Mouse (Mus musculus): ENCODE measurements at regions not wholly inside any gene's neighbourhood (a gene's known extent, or its start where the extent isn't known, plus 50 kb on each side); places are given as distances from the start of the nearest gene placed in this dataset.
"Not testable (repeated sequence)": the region's sequence is repeated elsewhere in the genome, so short reads cannot be mapped to it uniquely, and the experiment has no call there.

DNA sequence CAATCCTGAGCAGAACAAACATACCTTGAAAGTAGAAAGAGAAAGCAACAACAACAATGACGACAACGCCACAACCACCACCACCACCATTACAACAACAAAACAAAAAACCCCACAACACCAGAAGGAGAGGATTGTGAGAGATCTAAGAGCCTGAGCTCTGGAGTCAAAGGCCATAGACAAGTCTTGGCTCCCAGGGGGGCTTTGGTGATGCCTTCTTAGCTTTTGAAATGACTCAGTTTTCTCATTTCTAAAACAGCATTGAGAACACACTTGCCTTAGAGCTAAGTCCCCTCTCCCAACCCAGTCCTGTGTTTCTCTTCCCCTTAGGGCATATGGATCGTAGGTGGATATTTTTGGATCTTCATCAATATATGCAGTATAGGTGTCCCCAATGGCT lies 112.2 kb downstream of the Kif20b start:
- intact Hi-C loops (cut with DNase I), result no loop called here

DNA sequence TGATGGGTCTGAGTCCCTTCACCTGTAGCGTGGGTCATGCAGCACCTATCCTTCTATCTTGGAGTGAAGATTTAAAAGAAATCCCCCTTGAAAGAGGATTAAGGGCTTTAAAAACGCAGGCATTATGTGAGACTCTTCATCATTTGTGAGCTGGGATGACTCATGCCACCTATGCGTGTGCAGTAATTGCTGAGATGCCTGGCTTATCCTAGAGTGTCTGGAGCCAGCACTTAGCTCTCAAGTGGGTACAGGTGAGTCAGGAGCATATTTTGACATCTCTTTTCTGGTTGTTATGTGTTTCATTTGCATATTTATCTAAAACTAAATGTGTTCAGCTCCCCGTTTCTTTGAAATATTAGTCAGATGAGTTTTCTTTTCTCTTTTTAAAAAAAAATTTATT lies 123.4 kb downstream of the Kif20b start:
- intact Hi-C loops (cut with DNase I), result no loop called here

More for the DNA sequence above, 112.2 kb downstream of the Kif20b start:
- no peak for DNase-seq (ENCODE audit: low spot score in 2 of 2)

DNA sequence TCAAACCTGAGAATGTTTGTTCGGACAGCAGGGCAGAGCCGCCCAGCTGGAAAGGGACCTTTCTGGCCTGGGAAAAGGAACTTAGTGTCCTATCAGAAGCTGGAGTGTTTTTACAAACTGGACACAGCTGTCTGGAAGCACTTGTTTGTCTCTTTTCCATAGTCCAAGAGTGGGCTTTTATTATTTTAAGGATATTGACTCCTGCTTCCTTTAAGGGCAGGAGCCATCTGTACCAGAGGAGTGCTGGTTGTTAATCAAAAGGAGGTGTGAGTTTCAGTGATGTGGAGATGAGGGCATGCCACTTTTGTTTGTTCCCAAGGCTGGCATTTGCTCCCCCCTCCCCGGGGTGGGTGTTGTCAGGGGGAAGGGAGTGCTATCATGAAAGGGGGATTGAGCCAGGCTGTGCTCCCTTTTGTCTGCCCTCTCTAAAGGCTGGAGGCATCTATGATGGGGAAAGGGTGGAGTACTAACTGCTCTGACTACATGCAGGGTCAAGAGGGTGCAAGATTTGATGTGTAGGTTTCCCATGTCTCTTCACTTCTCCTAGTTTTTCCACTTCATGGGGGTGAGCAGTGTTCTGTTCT lies 144.3 kb downstream of the Kif20b start:
- DNase-seq (ENCODE audit: low spot score in 2 of 2), result no peak
- intact Hi-C loops (cut with DNase I), result no loop called here

More for the DNA sequence above, 123.4 kb downstream of the Kif20b start:
- no peak for DNase-seq (ENCODE audit: low spot score in 2 of 2)

DNA sequence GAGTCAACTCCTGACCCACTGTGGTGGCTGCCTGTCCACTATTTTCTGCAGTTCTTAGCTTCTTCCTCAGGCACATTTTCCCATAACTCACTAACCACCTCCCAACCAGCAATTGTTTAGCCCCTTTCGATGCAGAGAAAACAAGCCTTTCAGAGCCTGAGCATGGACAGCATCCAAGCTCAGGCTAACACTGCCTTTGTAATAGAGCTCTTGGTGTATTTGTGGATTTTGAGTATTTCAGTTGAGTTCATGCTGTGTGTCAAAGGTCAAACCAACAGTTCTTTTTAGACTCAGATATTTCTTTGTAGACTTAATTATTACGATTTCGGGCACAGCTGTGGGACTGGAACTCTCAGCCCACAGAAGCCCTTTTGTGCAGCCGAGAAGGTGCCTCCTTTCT lies 159.0 kb downstream of the Kif20b start:
- intact Hi-C loops (cut with DNase I), result no loop called here
- DNase-seq (ENCODE audit: low spot score in 2 of 2), result no peak

DNA sequence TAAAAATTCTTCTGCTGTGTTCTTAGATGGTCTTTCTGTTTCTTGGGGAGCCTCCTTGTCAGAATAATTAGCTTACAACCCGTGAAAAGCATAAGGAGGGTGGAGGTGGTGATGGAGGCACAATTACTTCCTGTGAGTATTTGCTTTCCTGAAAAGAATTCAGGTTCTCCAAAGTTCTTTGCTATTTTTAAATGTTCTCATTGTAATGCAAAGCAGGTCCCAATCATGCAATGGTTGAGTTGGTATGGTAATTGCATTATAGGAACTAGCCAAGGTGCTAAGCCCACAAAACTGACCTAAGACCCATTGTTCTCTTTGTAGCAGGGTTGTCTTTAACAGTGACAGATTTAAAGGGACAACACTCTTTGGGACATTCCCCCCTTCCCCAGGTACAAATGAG lies 179.1 kb downstream of the Kif20b start:
- no peak for DNase-seq (ENCODE audit: low spot score in 2 of 2)
- intact Hi-C loops (cut with DNase I), result no loop called here

DNA sequence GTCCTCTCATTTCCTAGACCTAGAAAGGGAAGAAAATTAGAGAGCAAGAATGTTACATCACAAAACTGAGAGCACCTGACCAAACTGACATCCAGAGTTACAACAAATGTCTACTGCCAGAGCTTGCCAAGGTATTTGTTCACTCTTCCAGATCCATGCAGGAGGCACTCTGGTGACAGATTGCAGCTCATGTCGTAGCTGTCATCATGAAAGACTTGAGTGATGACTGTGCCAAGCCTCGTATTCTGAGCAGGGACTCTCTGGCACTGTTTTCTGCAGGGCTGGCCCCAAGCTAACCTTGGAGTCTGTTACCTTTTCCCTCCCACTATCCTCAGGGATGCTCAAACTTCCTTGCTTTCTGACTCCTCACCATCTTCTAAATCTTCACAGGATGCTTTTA lies 192.2 kb downstream of the Kif20b start:
- intact Hi-C loops (cut with DNase I), result no loop called here
- no peak for DNase-seq (ENCODE audit: low spot score in 2 of 2)

DNA sequence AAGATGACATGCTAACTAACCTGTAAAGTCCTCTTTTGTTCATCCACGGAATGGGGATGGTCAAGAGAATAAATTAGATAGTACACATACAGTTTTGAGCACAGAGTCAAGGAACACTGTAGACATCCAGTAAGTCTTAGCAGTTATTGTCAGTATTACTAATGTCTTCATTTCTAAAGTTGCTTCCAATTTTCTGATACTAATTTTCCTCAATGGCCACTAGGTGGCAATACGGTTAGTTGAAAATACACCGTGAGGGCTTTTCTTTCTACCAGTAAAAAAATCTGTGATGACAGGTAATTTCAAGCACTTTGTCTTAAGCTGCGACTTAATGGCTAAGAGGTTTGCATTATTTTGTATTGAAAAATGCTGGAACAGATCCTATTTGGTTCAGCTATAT lies 203.1 kb downstream of the Kif20b start:
- intact Hi-C loops (cut with DNase I), result loop anchor here (5.0 to 10.0 kb wide), 2 partner anchors 130 to 937 kb away; no protein-coding TSS in a partner anchor

DNA sequence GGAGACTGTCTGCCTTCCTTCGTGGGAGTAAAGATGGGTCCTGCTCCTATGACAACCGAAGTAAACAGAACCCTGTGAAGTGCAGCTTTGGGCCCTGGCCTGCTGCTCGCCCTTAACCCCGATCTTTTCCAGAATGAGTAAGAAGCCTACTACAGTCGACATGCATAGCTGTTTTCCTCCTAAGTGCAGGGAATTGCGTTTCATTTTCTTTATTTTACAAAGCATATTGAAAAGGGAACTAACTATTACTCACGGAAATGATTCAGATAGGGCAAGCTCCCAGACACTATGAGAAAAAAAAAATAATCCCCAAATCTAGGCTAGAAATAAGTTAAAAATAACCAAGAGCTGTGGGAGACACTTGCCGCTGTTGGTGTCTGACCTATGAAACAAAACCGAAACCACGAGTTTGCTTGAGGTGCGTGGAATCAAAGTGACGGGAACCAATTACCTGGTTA lies 204.5 kb downstream of the Kif20b start:
- no peak for DNase-seq (ENCODE audit: low spot score in 2 of 2)
- intact Hi-C loops (cut with DNase I), result loop anchor here (5.0 to 10.0 kb wide), 2 partner anchors 132 to 936 kb away; no protein-coding TSS in a partner anchor

More for the DNA sequence above, 203.1 kb downstream of the Kif20b start:
- DNase-seq (ENCODE audit: low spot score in 2 of 2), result no peak

DNA sequence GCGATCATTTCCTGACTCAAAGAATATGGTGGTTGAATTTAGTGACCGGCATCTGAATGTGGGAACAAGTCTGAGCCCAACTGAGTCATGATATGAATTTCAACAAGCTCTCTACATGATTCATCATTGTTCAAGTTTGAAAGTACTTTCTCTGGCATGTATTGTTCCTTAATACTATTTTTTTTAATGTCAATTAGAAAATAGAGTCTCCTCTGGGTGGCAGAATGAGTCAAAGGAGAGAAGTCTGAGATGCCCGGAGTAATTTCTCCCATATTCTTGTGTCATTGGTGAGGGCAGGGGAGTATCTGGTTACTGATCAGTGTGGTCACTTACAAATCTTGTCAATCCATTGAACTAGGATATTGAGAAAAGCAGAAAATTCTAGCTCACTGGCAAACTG lies 205.9 kb downstream of the Kif20b start:
- intact Hi-C loops (cut with DNase I), result loop anchor here (5.0 to 10.0 kb wide), 2 partner anchors 133 to 934 kb away; no protein-coding TSS in a partner anchor

DNA sequence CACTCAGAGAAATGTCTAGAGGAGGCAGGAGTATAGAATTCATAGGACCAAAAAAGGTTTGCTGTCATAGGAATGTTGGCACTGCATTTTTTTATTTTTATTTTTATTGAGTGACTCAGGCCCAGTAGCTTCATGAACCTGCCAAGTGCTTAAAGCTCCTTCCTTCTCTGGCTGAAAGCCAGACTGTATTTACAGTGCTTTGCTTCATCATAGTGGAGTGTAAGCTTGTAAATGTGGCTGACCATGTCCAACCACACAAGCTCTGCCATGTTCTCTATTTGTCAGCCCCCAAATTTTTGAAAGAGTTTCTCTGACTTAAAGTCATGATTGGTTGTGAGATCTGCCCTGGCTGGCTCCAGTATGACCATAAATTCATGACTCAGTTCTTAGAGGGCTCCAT lies 221.0 kb downstream of the Kif20b start:
- no peak for DNase-seq (ENCODE audit: low spot score in 2 of 2)
- intact Hi-C loops (cut with DNase I), result no loop called here

More for the DNA sequence above, 205.9 kb downstream of the Kif20b start:
- no peak for DNase-seq (ENCODE audit: low spot score in 2 of 2)

DNA sequence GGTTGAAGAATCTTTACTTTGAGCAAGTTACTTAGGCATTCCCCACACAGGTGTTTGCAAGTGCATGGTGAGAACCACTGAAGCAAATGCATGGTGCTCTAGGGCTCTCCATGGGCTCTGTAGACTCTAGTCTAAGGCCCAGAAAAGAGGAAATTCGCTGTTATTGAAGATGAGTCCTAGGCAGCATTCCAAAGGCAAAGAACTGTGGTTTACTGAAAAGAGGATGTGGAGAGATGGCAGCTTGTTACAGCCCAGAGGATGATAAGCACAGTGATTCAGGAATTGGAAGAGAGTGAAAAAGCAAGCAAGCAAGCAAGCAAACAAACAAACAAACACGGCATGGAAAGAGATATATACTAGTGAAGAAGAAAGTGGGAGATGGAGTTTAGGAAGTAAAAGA lies 221.6 kb downstream of the Kif20b start:
- no peak for DNase-seq (ENCODE audit: low spot score in 2 of 2)
- intact Hi-C loops (cut with DNase I), result no loop called here

DNA sequence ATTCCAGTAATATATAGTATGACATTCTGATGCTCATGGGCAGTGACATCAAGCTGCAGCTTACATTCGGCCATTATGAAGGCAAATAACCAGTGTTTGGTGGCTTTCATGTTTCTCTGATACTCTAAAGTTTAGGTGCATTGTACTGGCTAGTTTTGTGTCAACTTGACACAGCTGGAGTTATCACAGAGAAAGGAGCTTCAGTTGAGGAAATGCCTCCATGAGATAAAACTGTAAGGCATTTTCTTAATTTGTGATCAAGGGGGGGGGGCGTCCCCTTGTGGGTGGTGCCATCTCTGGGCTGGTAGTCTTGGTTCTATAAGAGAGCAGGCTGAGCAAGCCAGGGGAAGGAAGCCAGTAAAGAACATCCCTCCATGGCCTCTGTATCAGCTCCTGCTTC lies 227.3 kb downstream of the Kif20b start:
- DNase-seq (ENCODE audit: low spot score in 2 of 2); intact Hi-C loops (cut with DNase I): not testable (repeated sequence)

DNA sequence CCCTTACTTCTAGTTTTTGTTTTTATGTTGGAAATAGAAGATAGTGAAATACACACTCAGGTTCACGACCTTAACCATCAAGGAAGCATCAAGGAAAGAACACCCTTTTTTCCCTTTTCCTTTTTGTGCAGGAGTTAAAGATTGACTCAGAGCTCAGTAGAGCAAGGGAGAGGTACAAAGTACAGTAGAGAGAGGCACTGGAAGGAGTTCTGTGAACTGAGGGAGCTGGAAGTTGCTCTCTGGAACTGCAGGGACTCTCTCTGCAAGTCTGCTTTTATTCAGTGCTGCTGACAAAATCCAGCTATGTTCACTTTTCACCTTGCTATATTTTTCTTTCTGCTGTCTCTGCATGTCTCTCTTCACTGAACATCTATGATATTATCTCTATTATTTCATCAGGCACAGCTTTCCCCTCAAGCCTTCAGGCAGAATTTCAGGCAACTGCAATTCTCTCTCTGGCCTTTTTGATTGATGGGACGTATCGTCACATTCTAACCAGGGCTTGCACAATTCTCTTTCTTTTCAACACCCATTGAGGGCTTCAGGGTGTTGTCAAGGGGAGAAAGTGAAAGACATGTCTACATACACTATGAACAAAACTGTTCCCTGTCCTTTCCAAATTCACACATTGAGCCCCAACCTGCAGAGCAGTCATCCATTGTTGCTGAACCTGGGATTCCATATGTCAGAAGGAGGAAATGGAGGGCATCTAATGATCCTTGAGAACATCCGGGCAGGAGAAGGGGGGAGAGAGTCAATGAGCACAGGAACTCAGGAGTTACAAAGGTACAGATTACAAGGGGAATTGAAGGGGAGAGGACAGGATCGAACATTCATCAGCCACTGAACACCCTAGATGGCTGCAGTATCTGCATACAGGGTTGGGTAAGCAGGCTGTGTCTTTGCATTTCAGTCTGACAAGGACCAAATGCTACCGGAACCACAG lies 228.9 kb downstream of the Kif20b start:
- DNase-seq (ENCODE audit: low spot score in 2 of 2), result no peak
- intact Hi-C loops (cut with DNase I), result no loop called here

DNA sequence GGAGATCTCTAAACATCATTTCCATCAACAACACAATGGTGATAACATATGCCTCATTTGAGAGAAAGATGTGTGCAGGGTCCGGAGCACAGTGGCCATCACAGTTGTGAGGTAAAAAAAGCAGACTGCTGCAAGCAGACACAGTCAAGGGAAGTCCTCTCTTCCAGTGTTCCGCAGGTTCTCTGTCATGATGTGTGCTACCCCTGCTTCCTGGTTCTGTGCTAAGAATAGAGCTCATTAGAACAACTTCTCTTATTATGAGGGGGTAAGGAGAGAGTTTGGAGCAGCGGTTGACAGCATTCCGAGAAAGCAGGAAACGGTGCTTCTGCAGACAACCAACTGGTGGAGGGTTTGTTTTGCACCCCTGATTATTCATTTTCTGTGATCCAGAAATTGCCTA lies 229.7 kb downstream of the Kif20b start:
- no peak for DNase-seq (ENCODE audit: low spot score in 2 of 2)
- intact Hi-C loops (cut with DNase I), result no loop called here

DNA sequence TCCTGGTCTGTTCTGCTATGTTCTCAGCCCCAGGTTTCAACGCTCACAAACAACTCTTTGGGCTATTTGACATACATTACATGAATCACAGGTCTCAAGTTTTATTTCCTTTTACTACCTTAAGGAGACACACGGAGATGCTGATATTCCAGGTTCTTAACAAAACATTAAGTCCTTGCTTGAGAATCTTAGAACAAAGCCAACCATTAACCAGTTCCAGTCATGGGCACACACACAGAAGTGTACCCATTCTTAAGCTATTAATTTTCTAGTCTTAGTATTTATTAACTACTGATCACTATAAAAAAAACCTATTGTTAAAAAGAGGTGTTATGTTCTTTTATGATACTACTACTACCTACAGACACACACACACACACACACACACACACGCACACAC lies 235.7 kb downstream of the Kif20b start:
- intact Hi-C loops (cut with DNase I), result no loop called here
- no peak for DNase-seq (ENCODE audit: low spot score in 2 of 2)

DNA sequence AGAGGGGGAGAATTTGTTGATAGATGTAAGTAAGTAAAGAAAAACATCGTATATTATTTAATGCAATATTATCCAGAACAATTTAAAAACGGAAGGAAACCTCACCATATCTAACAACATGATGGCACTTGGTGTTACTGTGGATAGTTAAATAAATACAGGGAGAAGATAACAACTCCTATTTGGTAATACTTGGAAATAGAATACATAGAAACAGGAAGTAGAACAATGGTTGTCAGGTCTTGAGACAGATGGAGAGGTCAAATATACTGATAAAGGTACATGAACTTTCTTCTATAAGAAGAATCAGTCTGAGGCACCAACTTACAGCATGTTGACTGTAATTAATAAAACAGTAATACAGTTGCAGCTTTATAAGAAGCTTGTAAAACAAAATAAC lies 242.6 kb downstream of the Kif20b start:
- intact Hi-C loops (cut with DNase I), result no loop called here
- no peak for DNase-seq (ENCODE audit: low spot score in 2 of 2)

DNA sequence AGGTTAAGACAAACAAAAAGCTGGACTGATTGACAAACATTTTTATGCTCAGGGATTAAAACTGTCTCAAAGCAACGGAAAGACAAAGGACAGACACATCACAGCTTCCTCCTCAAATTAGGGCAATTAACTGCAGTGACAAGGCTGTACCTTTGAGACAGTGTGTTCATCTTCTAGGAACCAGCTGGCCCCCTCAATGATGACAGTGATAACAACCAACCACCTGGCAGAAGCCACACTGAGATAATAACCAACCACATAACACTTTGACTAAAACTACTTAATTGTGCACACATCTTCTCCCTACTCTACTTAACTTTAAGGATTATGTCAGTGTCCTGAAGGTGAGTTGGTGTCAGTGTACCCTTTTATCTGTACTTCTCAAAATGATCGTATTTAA lies 248.4 kb downstream of the Kif20b start:
- intact Hi-C loops (cut with DNase I), result no loop called here
- no peak for DNase-seq (ENCODE audit: low spot score in 2 of 2)

DNA sequence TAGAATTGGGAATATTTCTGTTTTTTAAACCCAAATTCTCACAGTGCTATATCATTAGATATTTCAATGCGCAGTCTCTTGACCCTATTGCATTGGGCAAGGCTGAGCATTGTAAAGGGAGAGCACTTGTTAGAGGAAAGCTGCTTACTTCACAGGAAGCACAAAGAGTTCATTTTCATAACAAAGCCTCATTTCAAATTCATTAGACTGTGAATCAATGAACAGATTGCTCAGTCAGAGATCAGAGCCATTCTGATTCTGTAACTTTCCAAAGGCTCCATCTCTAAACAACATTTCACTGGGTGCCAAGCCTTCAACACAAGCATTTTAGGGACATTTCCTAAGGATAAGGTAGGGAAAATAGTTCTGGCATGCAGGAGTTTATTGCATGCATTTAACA lies 257.9 kb downstream of the Kif20b start:
- intact Hi-C loops (cut with DNase I), result no loop called here
- no peak for DNase-seq (ENCODE audit: low spot score in 2 of 2)

DNA sequence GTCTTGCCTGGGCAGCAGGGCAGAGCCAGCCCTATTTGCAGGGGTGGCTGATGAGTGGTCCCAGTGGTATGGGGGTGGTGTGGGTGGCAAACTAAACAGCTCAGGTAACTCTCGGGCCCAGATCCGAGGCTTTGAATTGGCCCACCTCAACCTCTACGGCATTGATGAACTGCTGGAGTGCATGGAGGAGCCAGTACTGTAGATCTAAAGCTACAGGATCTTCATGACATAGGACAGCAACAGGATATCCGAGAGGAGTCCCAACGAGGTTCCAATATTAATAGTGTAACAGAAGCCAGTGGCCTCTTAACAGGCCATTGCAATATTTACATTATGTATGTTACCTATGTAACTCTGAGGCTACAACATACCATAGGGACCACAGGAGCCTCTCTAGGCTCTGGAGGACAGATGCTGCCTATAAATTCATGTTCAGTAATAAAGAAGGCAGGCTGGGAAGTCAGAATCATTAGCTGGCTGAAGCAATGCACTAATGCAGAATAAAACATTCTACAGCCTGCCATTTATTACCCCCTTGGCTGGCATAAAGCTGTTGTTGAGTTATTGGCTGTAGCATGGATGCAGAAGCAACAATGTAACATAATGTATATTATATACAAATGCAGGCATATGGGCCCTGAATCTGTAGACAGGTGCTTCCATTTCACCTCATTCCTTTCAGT lies 283.5 kb downstream of the Kif20b start:
- intact Hi-C loops (cut with DNase I), result no loop called here
- no peak for DNase-seq (ENCODE audit: low spot score in 2 of 2)

DNA sequence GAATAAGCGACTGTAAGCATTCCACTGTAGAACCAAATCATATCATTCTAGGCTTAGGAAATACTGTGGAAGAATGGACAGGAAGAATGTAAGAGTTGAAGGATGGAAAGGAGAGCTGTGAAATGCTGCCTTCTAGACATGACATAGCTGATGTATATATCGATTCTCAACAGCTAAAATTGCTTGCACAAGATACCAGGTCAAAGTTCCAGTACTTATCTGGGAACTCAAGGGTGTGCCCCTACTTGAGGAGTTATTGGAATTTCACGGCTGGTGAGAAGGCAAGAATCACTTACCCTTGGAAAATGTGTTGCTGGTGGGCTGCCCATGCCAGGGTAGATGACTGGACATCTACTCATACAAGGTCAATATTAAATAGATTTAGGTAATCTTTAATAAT lies 322.0 kb downstream of the Kif20b start:
- intact Hi-C loops (cut with DNase I), result no loop called here
- no peak for DNase-seq (ENCODE audit: low spot score in 2 of 2)

Data from left cerebral cortex, postnatal 36 days (tissue).